Mouse (Mus musculus): Measurements from ENCODE around the gene Galntl5. TPM values are rescaled to one million over a fixed set of nuclear protein-coding genes. Genes with fewer than 3 reads are reported as not detected.
A peak's percentile ranks its signal among the peaks of the same experiment; 100 is the strongest.
"Not testable (repeated sequence)": the region's sequence is repeated elsewhere in the genome, so short reads cannot be mapped to it uniquely, and the experiment has no call there.

Gene Galntl5
- polyA plus RNA-seq, 1 experiment from 2014 or later, result not detected

DNA sequence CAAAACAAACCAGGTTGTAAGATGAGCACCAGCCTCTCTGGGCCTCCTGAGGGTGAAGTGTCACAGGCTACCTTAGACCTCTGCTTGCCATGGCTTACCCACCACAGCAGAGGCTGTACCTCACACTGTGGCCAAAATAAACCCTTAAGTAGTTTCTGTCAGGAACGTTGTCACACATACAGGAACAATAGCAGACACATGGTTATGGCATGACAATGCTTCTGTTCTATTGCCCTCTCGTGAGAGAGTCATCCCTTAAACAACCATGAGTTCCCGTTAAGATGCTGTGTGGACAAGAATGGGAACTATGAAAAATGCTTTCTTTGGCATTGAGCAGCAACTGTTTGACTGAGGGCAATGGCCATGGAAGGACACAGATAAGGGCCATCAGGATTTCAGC lies 40.3 kb downstream of the Galntl5 start, which contains the start of gene Galnt11:
Galnt11 (plus strand) TSS at position 301 of the 400 bp plus-strand sequence.
- Histone ChIP-seq H3K9me3 (ENCODE audit: control insufficient read depth, low read length) (no peaks in the 10 kb centered on the region), H3K27me3 (ENCODE audit: control insufficient read depth, insufficient read depth, low read length) (no peaks in the 10 kb centered on the region), H3K4me3 (ENCODE audit: low read depth, low read length) (peak within 1 kb of the TSS; percentile 60), H3K36me3 (ENCODE audit: control insufficient read depth, insufficient read depth, low read length) (no peaks in the 10 kb centered on the region), H3K27ac (ENCODE audit: low read depth, low read length) (peak within 1 kb of the TSS; percentile 69; the same call in 1 of the 2 replicates), H3K4me1 (replicated peaks; ENCODE audit: control insufficient read depth, insufficient read depth, low read length) (no peaks in the 10 kb centered on the region), H3K9ac (ENCODE audit: low read depth, low read length) (peak within 1 kb of the TSS; percentile 74), H3K4me2 (replicated peaks; ENCODE audit: low read depth, low read length) (peak within 1 kb of the TSS; percentile 55)
- 83% methylated on average over 3 of the region's 3 CpGs for WGBS
- ATAC-seq (ENCODE audit: low FRiP score), result no peak
- no peak for DNase-seq (ENCODE audit: low spot score)

DNA sequence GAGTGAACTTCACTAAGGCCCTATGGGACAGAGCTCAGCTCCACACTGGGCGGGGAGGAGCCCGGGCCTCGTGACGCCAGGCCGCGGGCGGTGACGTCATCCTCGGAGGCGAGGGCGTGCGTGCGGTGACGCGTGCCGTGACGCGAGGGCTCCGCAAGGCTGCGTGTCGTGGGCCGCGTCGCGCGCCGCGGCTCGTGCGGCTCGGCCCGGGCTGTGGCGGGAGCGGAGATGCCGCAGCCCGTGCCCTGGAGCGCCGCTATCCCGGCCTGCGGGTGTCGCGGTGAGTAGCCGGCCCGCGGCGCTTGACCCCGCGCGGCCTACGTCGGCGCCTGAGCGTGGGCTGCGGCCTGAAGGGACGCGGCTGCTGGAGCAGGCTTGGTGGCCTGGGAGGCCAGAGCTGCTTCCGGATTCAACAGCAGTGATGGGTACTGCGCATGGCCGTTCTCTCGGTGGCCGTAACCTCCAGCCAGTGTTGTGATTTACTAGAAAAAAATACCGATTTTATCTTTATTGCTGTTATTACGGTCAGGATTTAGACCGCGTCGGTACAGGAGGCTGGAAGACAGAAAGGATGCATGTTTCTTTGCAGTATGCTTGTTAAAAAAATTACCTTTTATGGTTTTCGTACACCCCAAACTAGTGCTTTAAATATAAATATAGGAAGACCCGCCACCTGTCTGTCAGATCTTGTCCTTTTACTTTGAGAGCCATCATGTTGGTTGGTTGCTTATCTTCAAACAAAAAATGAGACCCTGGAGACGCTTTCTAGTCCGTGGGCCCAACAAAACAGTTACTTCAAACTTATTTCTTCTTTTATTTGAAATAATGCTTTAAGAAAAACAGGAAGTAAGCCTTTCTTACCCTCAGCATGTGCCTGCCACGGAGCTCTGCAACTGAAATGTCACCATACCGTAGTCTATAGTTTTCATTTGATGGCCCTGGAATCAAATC lies 41.8 kb downstream of the Galntl5 start, which contains the start of gene E130116L18Rik:
E130116L18Rik (minus strand) TSS at position 402 of the 951 bp plus-strand sequence.
- Histone ChIP-seq H3K36me3 (ENCODE audit: control insufficient read depth, insufficient read depth, low read length) (no peaks in the 10 kb centered on the region), H3K27me3 (ENCODE audit: control insufficient read depth, insufficient read depth, low read length) (no peaks in the 10 kb centered on the region), H3K9ac (ENCODE audit: low read depth, low read length) (peak within 1 kb of the TSS; percentile 74), H3K4me2 (replicated peaks; ENCODE audit: low read depth, low read length) (peak within 1 kb of the TSS; percentile 55), H3K4me3 (ENCODE audit: low read depth, low read length) (peak within 1 kb of the TSS; percentile 60), H3K27ac (ENCODE audit: low read depth, low read length) (peak within 1 kb of the TSS; percentile 69; the same call in 1 of the 2 replicates), H3K9me3 (ENCODE audit: control insufficient read depth, low read length) (no peaks in the 10 kb centered on the region), H3K4me1 (replicated peaks; ENCODE audit: control insufficient read depth, insufficient read depth, low read length) (no peaks in the 10 kb centered on the region)
- DNase-seq (ENCODE audit: low spot score) (peak; percentile 93), ATAC-seq (ENCODE audit: low FRiP score) (peak; percentile 97)
- 7% methylated on average over 60 of the region's 72 CpGs for WGBS

DNA sequence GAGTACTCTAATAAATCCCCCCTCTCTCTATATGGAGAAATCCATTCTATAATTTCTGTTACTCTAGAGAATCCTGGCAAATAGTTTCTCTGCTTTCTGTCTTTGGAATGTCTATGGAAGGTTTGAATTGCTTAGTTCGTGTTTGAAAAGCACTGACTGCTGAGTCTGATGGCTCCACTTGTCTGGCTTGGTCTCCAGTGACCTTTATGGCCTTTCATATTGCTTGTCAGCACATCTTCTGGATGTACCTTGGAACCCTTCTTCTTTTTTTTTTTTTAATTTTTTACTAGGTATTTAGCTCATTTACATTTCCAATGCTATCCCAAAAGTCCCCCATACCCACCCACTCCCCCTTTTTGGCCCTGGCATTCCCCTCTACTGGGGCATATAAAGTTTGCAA lies 43.1 kb downstream of the Galntl5 start:
- H3K27me3 ChIP-seq (ENCODE audit: control insufficient read depth, insufficient read depth, low read length); H3K9ac ChIP-seq (ENCODE audit: low read depth, low read length); DNase-seq (ENCODE audit: low spot score); ATAC-seq (ENCODE audit: low FRiP score); H3K27ac ChIP-seq (ENCODE audit: low read depth, low read length); H3K4me1 ChIP-seq (replicated peaks; ENCODE audit: control insufficient read depth, insufficient read depth, low read length); H3K4me3 ChIP-seq (ENCODE audit: low read depth, low read length); H3K36me3 ChIP-seq (ENCODE audit: control insufficient read depth, insufficient read depth, low read length); H3K9me3 ChIP-seq (ENCODE audit: control insufficient read depth, low read length); H3K4me2 ChIP-seq (replicated peaks; ENCODE audit: low read depth, low read length): not testable (repeated sequence)
- 100% methylated on average over 1 of the region's 1 CpGs for WGBS

DNA sequence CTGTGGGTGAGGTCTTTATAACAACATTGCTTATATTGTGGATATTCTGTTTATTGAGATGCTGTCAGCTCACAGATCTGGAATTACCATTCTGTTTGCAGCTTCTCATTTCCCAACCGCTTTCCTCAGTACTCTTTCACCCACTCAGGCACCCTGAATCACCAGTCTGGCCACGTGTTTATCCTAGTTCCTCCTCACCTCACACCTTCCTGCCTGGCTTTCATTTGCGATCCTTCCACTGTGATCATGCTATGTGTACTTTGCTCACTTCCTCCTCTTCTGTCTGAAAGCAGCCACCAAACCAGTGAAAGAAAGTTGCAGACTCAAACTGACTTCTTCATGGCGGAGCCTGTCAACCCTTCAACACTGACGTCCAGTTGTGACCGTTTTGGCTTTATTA lies 61.8 kb downstream of the Galntl5 start:
- no peaks in the 10 kb centered on the region for H3K9me3 ChIP-seq (ENCODE audit: control insufficient read depth, low read length)
- ATAC-seq (ENCODE audit: low FRiP score) (no peak), DNase-seq (ENCODE audit: low spot score) (no peak)
- no peaks in the 10 kb centered on the region for H3K36me3 ChIP-seq (ENCODE audit: control insufficient read depth, insufficient read depth, low read length)
- no peak overlapping the region for H3K4me2 ChIP-seq (replicated peaks; ENCODE audit: low read depth, low read length)
- 93% methylated on average over 6 of the region's 6 CpGs for WGBS
- no peak overlapping the region for H3K27ac ChIP-seq (ENCODE audit: low read depth, low read length)
- H3K4me3 ChIP-seq (ENCODE audit: low read depth, low read length), result no peak overlapping the region
- H3K27me3 ChIP-seq (ENCODE audit: control insufficient read depth, insufficient read depth, low read length), result no peaks in the 10 kb centered on the region
- no peak overlapping the region for H3K9ac ChIP-seq (ENCODE audit: low read depth, low read length)
- H3K4me1 ChIP-seq (replicated peaks; ENCODE audit: control insufficient read depth, insufficient read depth, low read length), result no peaks in the 10 kb centered on the region

DNA sequence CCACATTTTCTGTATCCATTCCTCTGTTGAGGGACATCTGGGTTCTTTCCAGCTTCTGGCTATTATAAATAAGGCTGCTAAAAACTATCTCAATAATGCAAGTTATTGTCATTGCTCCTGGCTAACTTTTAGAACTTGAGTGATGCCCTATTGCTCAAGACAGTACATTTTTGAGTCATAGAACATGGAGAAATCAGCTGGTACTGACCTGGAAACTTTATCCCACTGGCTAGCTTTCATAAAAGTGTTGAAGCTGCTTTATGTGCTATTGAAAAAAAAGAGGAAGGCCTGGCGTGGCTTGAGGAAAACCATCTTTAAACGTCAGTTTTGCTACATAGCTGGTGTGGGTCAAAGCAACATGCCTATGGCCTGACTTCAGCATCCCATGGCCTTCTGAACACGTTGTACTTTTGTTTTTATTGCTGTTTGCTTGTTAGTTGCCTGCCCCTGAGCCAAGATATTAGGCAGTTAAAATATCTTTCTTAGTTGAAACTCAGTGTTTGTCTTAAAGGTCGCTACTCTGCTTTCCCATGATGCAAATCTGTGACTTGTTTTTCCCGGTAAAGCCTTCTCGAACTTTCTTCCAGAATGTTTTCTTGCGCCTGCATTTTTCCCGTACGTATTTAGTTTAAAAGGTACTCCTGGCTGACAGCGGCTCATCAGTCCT lies 64.7 kb downstream of the Galntl5 start:
- Histone ChIP-seq H3K9me3 (ENCODE audit: control insufficient read depth, low read length) (no peaks in the 10 kb centered on the region), H3K4me3 (ENCODE audit: low read depth, low read length) (no peak overlapping the region), H3K9ac (ENCODE audit: low read depth, low read length) (no peak overlapping the region), H3K4me2 (replicated peaks; ENCODE audit: low read depth, low read length) (no peak overlapping the region), H3K36me3 (ENCODE audit: control insufficient read depth, insufficient read depth, low read length) (no peaks in the 10 kb centered on the region), H3K27ac (ENCODE audit: low read depth, low read length) (no peak overlapping the region), H3K4me1 (replicated peaks; ENCODE audit: control insufficient read depth, insufficient read depth, low read length) (no peaks in the 10 kb centered on the region), H3K27me3 (ENCODE audit: control insufficient read depth, insufficient read depth, low read length) (no peaks in the 10 kb centered on the region)
- 90% methylated on average over 10 of the region's 10 CpGs for WGBS
- ATAC-seq (ENCODE audit: low FRiP score) (no peak), DNase-seq (ENCODE audit: low spot score) (no peak)

DNA sequence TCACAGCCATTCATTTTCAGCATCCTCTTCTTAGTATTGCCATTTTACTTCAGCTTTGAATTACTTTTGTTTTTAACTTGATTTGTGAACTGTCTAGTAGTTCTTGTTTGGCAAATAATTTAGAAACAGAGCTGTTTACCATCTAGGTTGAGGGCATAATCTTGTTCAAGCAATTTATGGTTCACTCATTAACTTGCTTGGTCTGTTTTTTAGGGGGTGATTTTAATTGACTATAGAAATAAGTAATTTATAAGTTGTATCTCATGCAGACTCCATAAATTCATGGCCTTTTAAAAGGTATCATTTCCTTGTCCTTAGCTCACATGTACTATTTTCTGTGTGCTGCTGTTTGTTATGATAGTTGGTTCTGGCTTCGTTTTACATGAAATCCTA lies 65.2 kb downstream of the Galntl5 start:
- 84% methylated on average over 1 of the region's 1 CpGs for WGBS
- ATAC-seq (ENCODE audit: low FRiP score), result no peak

DNA sequence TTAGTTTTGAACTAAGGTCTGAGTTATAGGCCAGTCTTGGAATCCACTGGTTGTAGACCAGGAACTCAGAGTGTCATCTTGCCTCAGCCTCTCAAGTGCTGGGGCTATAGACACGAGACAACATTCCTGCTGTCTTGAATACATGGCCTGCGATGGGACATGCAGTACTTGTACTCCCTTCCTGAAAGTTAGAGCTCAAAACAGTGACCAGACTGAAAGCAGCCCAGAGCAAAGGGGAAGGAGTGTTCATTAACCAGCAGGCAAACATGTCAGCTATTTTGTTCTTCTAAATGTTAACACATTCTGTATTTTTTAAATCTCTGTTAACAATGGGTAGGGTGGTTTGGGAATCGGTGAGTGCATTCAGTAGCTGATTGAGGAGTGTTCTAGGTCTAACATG lies 65.8 kb downstream of the Galntl5 start:
- Histone ChIP-seq H3K4me3 (ENCODE audit: low read depth, low read length) (no peak overlapping the region), H3K36me3 (ENCODE audit: control insufficient read depth, insufficient read depth, low read length) (no peaks in the 10 kb centered on the region), H3K9ac (ENCODE audit: low read depth, low read length) (no peak overlapping the region), H3K9me3 (ENCODE audit: control insufficient read depth, low read length) (no peaks in the 10 kb centered on the region), H3K27me3 (ENCODE audit: control insufficient read depth, insufficient read depth, low read length) (no peaks in the 10 kb centered on the region), H3K4me2 (replicated peaks; ENCODE audit: low read depth, low read length) (no peak overlapping the region), H3K4me1 (replicated peaks; ENCODE audit: control insufficient read depth, insufficient read depth, low read length) (no peaks in the 10 kb centered on the region), H3K27ac (ENCODE audit: low read depth, low read length) (no peak overlapping the region)
- 75% methylated on average over 3 of the region's 3 CpGs for WGBS
- no peak for DNase-seq (ENCODE audit: low spot score)
- no peak for ATAC-seq (ENCODE audit: low FRiP score)

More for the DNA sequence above, 65.2 kb downstream of the Galntl5 start:
- no peak overlapping the region for H3K4me2 ChIP-seq (replicated peaks; ENCODE audit: low read depth, low read length)
- H3K9me3 ChIP-seq (ENCODE audit: control insufficient read depth, low read length), result no peaks in the 10 kb centered on the region
- no peaks in the 10 kb centered on the region for H3K27me3 ChIP-seq (ENCODE audit: control insufficient read depth, insufficient read depth, low read length)
- no peak overlapping the region for H3K9ac ChIP-seq (ENCODE audit: low read depth, low read length)
- no peaks in the 10 kb centered on the region for H3K4me1 ChIP-seq (replicated peaks; ENCODE audit: control insufficient read depth, insufficient read depth, low read length)
- H3K36me3 ChIP-seq (ENCODE audit: control insufficient read depth, insufficient read depth, low read length), result no peaks in the 10 kb centered on the region
- no peak for DNase-seq (ENCODE audit: low spot score)
- H3K4me3 ChIP-seq (ENCODE audit: low read depth, low read length), result no peak overlapping the region
- H3K27ac ChIP-seq (ENCODE audit: low read depth, low read length), result no peak overlapping the region

DNA sequence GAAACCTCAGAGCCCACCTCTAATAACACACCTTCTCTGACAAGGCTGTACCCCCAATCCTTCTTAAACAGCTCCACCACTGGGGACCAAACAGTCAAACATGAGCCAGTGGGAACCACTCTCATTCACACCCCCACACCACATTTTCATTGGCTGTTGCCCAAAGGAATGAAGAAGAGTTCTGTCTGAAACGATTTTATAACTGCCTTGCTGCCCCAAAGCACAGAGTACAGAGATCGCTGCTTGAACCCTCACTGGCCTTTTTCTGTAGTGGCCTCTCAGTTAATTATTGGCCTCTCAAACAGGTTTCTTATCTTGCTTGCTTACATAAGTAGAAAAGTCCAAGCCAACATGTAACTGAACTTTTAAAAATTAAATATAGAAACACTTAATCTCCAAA lies 71.2 kb downstream of the Galntl5 start:
- DNase-seq (ENCODE audit: low spot score) (no peak), ATAC-seq (ENCODE audit: low FRiP score) (no peak)
- no peaks in the 10 kb centered on the region for H3K4me1 ChIP-seq (replicated peaks; ENCODE audit: control insufficient read depth, insufficient read depth, low read length)
- no peak overlapping the region for H3K9ac ChIP-seq (ENCODE audit: low read depth, low read length)
- no peak overlapping the region for H3K4me3 ChIP-seq (ENCODE audit: low read depth, low read length)
- H3K36me3 ChIP-seq (ENCODE audit: control insufficient read depth, insufficient read depth, low read length), result no peaks in the 10 kb centered on the region
- H3K27ac ChIP-seq (ENCODE audit: low read depth, low read length), result no peak overlapping the region
- no peak overlapping the region for H3K4me2 ChIP-seq (replicated peaks; ENCODE audit: low read depth, low read length)
- no peaks in the 10 kb centered on the region for H3K27me3 ChIP-seq (ENCODE audit: control insufficient read depth, insufficient read depth, low read length)
- 86% methylated on average over 2 of the region's 2 CpGs for WGBS
- no peaks in the 10 kb centered on the region for H3K9me3 ChIP-seq (ENCODE audit: control insufficient read depth, low read length)
